Mouse (Mus musculus) stomach, embryonic 14.5 days (tissue): ENCODE data around the gene 1700008O03Rik. TPM values are rescaled to one million over a fixed set of nuclear protein-coding genes. Genes with fewer than 3 reads are reported as not detected.

Experiments used
- ATAC-seq: fragments of 200-750 bp; cut with Nextera tagmentation; 2 replicates; pipeline ENCODE4 v1.8.0; 2017; ENCODE audit warnings: low read depth, moderate TSS enrichment; ENCODE audit not compliant: insufficient number of reproducible peaks, insufficient read depth, low FRiP score
- H3K27ac ChIP-seq: fragments of 300-500 bp; sonication (generic); 2 replicates; pipeline ENCODE4 v1.5.1; 2014; ENCODE audit warnings: mild to moderate bottlenecking, low read length, moderate library complexity, mixed read lengths
- H3K27me3 ChIP-seq: fragments of 300-500 bp; sonication (generic); 2 replicates; pipeline ENCODE4 v1.6.1; 2014; ENCODE audit warnings: low read length, control low read depth, mixed read lengths; ENCODE audit not compliant: control insufficient read depth, insufficient read depth
- H3K36me3 ChIP-seq: fragments of 300-500 bp; sonication (generic); 2 replicates; pipeline ENCODE4 v1.6.1; 2014; ENCODE audit warnings: mild to moderate bottlenecking, control low read depth, low read length, moderate library complexity, mixed read lengths; ENCODE audit not compliant: control insufficient read depth, insufficient read depth
- H3K4me1 ChIP-seq: fragments of 300-500 bp; sonication (generic); 2 replicates; pipeline ENCODE4 v1.6.1; 2014; ENCODE audit warnings: low read length, control low read depth, mixed read lengths; ENCODE audit not compliant: control insufficient read depth, insufficient read depth
- H3K4me2 ChIP-seq: fragments of 300-500 bp; sonication (generic); replicated peaks from 2 replicates; pipeline ENCODE4 v1.6.1; 2014; ENCODE audit warnings: low read depth, low read length, control low read depth
- H3K4me3 ChIP-seq: fragments of 300-500 bp; sonication (generic); 2 replicates; pipeline ENCODE4 v1.5.1; 2014; ENCODE audit warnings: low read depth, low read length, control low read depth
- H3K9ac ChIP-seq: fragments of 300-500 bp; sonication (generic); replicated peaks from 2 replicates; pipeline ENCODE4 v1.6.1; 2014; ENCODE audit warnings: low read depth, mild to moderate bottlenecking, control low read depth, low read length, moderate library complexity, mixed read lengths
- H3K9me3 ChIP-seq: fragments of 300-500 bp; sonication (generic); 2 replicates; pipeline ENCODE4 v1.6.1; 2016; ENCODE audit warnings: low read depth, low read length, control low read depth; ENCODE audit not compliant: control insufficient read depth
- WGBS: fragments of 180-500 bp; shearing (Covaris S2); extraction: QIAGEN DNeasy Blood & Tissue Kit; methylation state at CpG from one replicate; pipeline ENCODE4 v1.1.7; 2014; 5-methylcytosine and 5-hydroxymethylcytosine counted together
- polyA plus RNA-seq: library from polyadenylated mRNA; unstranded; fragments of >200 nt; fragmentation: Nextera tagmentation; extraction: Ambion mirVana; gene quantifications from 2 replicates; pipeline ENCODE4 v1.2.1, GENCODE M21; 2014

The 1700008O03Rik gene
- polyA plus RNA-seq, 1 experiment from 2014 or later: 1.2 TPM

- peak; percentile 91 for ATAC-seq
- Histone ChIP-seq H3K27me3 (no peaks in the 10 kb centered on the region), H3K27ac (peak overlapping the region; percentile 61; the same call in 1 of the 2 replicates), H3K4me1 (peaks cover 4% of the 10 kb centered on the region; the same call in 1 of the 2 replicates), H3K4me2 (peak overlapping the region; percentile 81), H3K9ac (peak overlapping the region; percentile 60), H3K36me3 (no peaks in the 10 kb centered on the region), H3K9me3 (no peaks in the 10 kb centered on the region), H3K4me3 (peak overlapping the region; percentile 58)
- 1% methylated on average over 19 of the region's 19 CpGs for WGBS
Measured at GRCm38 (mm10) chr7:44373889-44374652, 11.5 kb downstream of the 1700008O03Rik start.

- Histone ChIP-seq H3K4me1 (peaks cover 4% of the 10 kb centered on the region; the same call in 1 of the 2 replicates), H3K27me3 (no peaks in the 10 kb centered on the region), H3K27ac (no peak overlapping the region), H3K36me3 (no peaks in the 10 kb centered on the region), H3K4me2 (peak overlapping the region; percentile 81), H3K9me3 (no peaks in the 10 kb centered on the region), H3K4me3 (peak overlapping the region; percentile 58), H3K9ac (peak overlapping the region; percentile 34; the same call in 1 of the 2 replicates)
- WGBS: 8% methylated on average over 7 of the region's 7 CpGs
- peak; percentile 5; the same call in 1 of the 2 replicates for ATAC-seq
Measured at GRCm38 (mm10) chr7:44373460-44373859, 12.2 kb downstream of the 1700008O03Rik start.

GRCm38 (mm10) chr7:44372678-44373077 lies 12.9 kb downstream of the 1700008O03Rik start:
- 91% methylated on average over 8 of the region's 8 CpGs for WGBS
- Histone ChIP-seq H3K4me2 (no peak overlapping the region), H3K27ac (no peak overlapping the region), H3K4me1 (peaks cover 4% of the 10 kb centered on the region; the same call in 1 of the 2 replicates), H3K36me3 (no peaks in the 10 kb centered on the region), H3K27me3 (no peaks in the 10 kb centered on the region), H3K9me3 (no peaks in the 10 kb centered on the region), H3K4me3 (no peak overlapping the region), H3K9ac (no peak overlapping the region)
- ATAC-seq: no peak

DNA sequence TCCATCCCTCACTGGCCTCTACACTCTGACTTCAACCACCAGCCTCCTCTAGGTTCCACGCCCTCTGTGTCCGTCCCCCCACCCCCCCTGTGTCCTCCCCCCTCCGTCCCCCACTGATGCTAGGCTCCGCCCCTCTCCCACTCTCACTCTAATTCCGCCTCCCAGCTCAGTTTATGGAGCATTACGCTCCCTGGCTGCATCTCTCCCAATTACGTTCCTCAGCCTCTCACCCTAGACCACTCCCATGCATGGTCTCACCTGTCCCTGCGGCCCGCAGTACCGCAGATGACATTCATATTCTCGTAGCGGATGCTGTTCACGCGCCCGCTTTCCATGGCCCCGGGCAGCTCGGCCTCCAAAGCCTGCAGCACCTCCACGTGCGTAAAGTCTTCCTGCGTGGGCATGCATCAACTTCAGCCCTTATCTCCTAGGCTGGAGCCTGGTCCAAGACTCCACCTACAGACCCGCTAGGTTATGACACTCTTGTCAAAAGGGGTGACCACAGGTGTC lies 24.8 kb downstream of the 1700008O03Rik start:
- H3K9ac ChIP-seq: no peak overlapping the region
- 9% methylated on average over 21 of the region's 21 CpGs for WGBS
- peaks cover 13% of the 10 kb centered on the region; the same call in 1 of the 2 replicates for H3K4me1 ChIP-seq
- ATAC-seq: no peak
- H3K36me3 ChIP-seq: no peaks in the 10 kb centered on the region
- H3K27ac ChIP-seq: no peak overlapping the region
- peak overlapping the region; percentile 43; the same call in 1 of the 2 replicates for H3K4me3 ChIP-seq
- peak overlapping the region; percentile 86 for H3K4me2 ChIP-seq
- H3K9me3 ChIP-seq: no peaks in the 10 kb centered on the region
- peaks cover 7% of the 10 kb centered on the region for H3K27me3 ChIP-seq

GRCm38 (mm10) chr7:44359908-44360672 lies 25.5 kb downstream of the 1700008O03Rik start:
- WGBS: 1% methylated on average over 54 of the region's 54 CpGs
- H3K36me3 ChIP-seq: no peaks in the 10 kb centered on the region
- peak overlapping the region; percentile 43 for H3K4me3 ChIP-seq
- peak overlapping the region; percentile 86 for H3K4me2 ChIP-seq
- no peak overlapping the region; the same call in 1 of the 2 replicates for H3K9ac ChIP-seq
- peaks cover 13% of the 10 kb centered on the region; the same call in 1 of the 2 replicates for H3K4me1 ChIP-seq
- peaks cover 15% of the 10 kb centered on the region for H3K27me3 ChIP-seq
- H3K27ac ChIP-seq: no peak overlapping the region
- peak; percentile 76 for ATAC-seq
- H3K9me3 ChIP-seq: no peaks in the 10 kb centered on the region

DNA sequence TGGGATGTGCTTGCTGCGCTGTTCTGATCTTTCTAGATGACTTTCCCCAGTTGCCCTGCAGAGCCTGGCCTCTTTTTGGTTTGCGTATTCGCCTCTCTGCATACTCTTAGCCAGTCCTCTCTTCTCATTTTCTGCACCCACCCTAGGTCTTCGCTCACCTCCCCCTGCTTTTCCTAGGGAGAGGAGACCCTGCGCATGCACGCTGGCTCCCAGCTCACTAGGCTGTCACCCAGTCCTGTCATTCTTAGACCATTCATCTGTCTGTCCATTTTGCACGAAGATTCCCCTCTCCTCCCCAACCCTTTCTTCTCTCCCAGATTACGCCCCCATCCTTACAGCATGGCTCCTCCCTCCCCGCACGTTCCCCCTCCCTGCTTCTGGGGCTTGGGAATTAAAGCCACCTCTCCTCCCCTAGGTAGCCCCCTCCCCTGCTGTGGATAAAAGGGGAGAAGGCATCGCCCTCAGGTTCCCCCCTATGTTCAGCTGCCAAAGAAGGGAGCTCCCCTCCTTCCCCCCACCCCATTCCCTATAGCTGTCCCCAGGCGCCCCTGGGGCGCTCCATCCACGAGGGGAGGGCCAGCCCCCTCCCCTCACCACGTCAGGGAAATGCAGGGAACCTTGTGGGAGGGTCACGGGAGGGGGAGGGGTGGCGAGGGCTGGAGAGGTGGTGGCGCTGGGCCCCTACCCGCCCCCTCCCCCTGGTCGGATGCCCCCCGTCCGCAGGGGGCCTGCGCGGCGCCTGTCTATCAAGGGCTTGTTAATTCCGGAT lies 26.6 kb downstream of the 1700008O03Rik start:
- Histone ChIP-seq H3K36me3 (no peaks in the 10 kb centered on the region), H3K4me1 (peaks cover 13% of the 10 kb centered on the region; the same call in 1 of the 2 replicates), H3K27me3 (peaks cover 24% of the 10 kb centered on the region), H3K9ac (no peak overlapping the region; the same call in 1 of the 2 replicates), H3K4me3 (peak overlapping the region; percentile 43), H3K27ac (no peak overlapping the region), H3K4me2 (peak overlapping the region; percentile 86), H3K9me3 (no peaks in the 10 kb centered on the region)
- ATAC-seq: no peak
- 6% methylated on average over 23 of the region's 26 CpGs for WGBS

GRCm38 (mm10) chr7:44358012-44358411 lies 27.6 kb downstream of the 1700008O03Rik start:
- 18% methylated on average over 5 of the region's 5 CpGs for WGBS

More at GRCm38 (mm10) chr7:44358012-44358411, 27.6 kb downstream of the 1700008O03Rik start:
- Histone ChIP-seq H3K4me2 (no peak overlapping the region), H3K4me1 (peaks cover 20% of the 10 kb centered on the region; the same call in 1 of the 2 replicates), H3K36me3 (no peaks in the 10 kb centered on the region), H3K27ac (no peak overlapping the region), H3K9ac (no peak overlapping the region), H3K9me3 (no peaks in the 10 kb centered on the region), H3K4me3 (no peak overlapping the region), H3K27me3 (peaks cover 33% of the 10 kb centered on the region)
- ATAC-seq: no peak
